Mouse (Mus musculus) limb, embryonic 12.5 days (tissue): Measurements from ENCODE around the gene Ebf4. TPM values are rescaled to one million over a fixed set of nuclear protein-coding genes. Genes with fewer than 3 reads are reported as not detected.
"Not testable (repeated sequence)": the region's sequence is repeated elsewhere in the genome, so short reads cannot be mapped to it uniquely, and the experiment has no call there.

ENCODE experiments used
- ATAC-seq: fragments of 200-750 bp; cut with Nextera tagmentation; 2 replicates; pipeline ENCODE4 v1.8.0; 2017; ENCODE audit warnings: low read depth, moderate TSS enrichment; ENCODE audit not compliant: insufficient number of reproducible peaks, insufficient read depth, low FRiP score, low TSS enrichment
- H3K27ac ChIP-seq: fragments of 300-500 bp; sonication (generic); 2 replicates; pipeline ENCODE4 v1.5.1; 2016; ENCODE audit warnings: mild to moderate bottlenecking, moderate library complexity
- H3K27me3 ChIP-seq: fragments of 300-500 bp; sonication (generic); 2 replicates; pipeline ENCODE4 v1.6.1; 2016; ENCODE audit warnings: mild to moderate bottlenecking, moderate library complexity
- H3K36me3 ChIP-seq: fragments of 300-500 bp; sonication (generic); 2 replicates; pipeline ENCODE4 v1.6.1; 2016; ENCODE audit warnings: mild to moderate bottlenecking, moderate library complexity
- H3K4me1 ChIP-seq: fragments of 300-500 bp; sonication (generic); replicated peaks from 2 replicates; pipeline ENCODE4 v1.6.1; 2016
- H3K4me2 ChIP-seq: fragments of 300-500 bp; sonication (generic); 2 replicates; pipeline ENCODE4 v1.6.1; 2016; ENCODE audit warnings: mild to moderate bottlenecking, moderate library complexity
- H3K4me3 ChIP-seq: fragments of 300-500 bp; sonication (generic); replicated peaks from 2 replicates; pipeline ENCODE4 v1.5.1; 2016; ENCODE audit warnings: mild to moderate bottlenecking
- H3K9ac ChIP-seq: fragments of 300-500 bp; sonication (generic); replicated peaks from 2 replicates; pipeline ENCODE4 v1.6.1; 2016; ENCODE audit warnings: mild to moderate bottlenecking, moderate library complexity
- H3K9me3 ChIP-seq: fragments of 300-500 bp; sonication (generic); 2 replicates; pipeline ENCODE4 v1.6.1; 2016; ENCODE audit warnings: mild to moderate bottlenecking, moderate library complexity
- WGBS: fragments of 180-500 bp; shearing (Covaris S2); methylation state at CpG from one replicate; pipeline ENCODE4 v1.1.7; 2016; 5-methylcytosine and 5-hydroxymethylcytosine counted together
- polyA plus RNA-seq: library from polyadenylated mRNA; unstranded; fragments of >200 nt; fragmentation: Nextera tagmentation; extraction: Ambion mirVana; gene quantifications from 2 replicates; pipeline ENCODE4 v1.2.1, GENCODE M21; 2016

The Ebf4 gene
- polyA plus RNA-seq, 1 experiment from 2014 or later: 3.6 TPM

DNA sequence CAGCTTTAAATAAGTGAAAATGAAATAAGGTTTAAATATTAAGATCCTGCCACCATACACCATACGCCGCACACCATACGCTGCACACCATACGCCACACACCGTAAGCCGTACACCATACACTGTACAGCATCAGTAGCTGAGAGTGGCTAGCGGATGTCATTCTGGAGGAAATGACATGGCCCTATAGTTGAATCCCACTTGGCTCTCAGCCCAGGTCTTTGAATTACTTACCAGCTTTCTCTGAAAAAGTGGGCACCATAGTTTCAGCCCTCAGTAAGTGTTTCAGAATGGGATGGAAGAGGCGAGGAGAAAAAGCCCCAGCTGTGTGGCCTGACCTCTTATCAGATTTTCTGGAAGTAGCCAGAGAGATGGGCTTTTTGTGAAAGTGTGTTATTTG is 58.4 kb downstream of the Ebf4 start:
- Histone ChIP-seq H3K9ac (no peak overlapping the region), H3K27me3 (peaks cover 16% of the 10 kb centered on the region), H3K36me3 (no peaks in the 10 kb centered on the region), H3K4me3 (no peak overlapping the region), H3K27ac (no peak overlapping the region), H3K4me1 (no peaks in the 10 kb centered on the region), H3K9me3 (no peaks in the 10 kb centered on the region), H3K4me2 (no peak overlapping the region)
- WGBS: 92% methylated on average over 8 of the region's 8 CpGs
- no peak for ATAC-seq

- no peak overlapping the region for H3K4me3 ChIP-seq
- H3K4me2 ChIP-seq: no peak overlapping the region
- no peaks in the 10 kb centered on the region for H3K4me1 ChIP-seq
- ATAC-seq: no peak
- H3K27me3 ChIP-seq: peaks cover 21% of the 10 kb centered on the region
- no peaks in the 10 kb centered on the region for H3K36me3 ChIP-seq
- no peak overlapping the region for H3K27ac ChIP-seq
- H3K9me3 ChIP-seq: no peaks in the 10 kb centered on the region
- H3K9ac ChIP-seq: no peak overlapping the region
- whole genome bisulfite sequencing: 74% methylated on average over 3 of the region's 3 CpGs
Measured at GRCm38 (mm10) chr2:130353889-130354288, 58.9 kb downstream of the Ebf4 start.

GRCm38 (mm10) chr2:130357551-130357950 is 62.6 kb downstream of the Ebf4 start:
- Histone ChIP-seq H3K4me2 (no peak overlapping the region), H3K9ac (no peak overlapping the region), H3K27ac (no peak overlapping the region), H3K4me1 (peaks cover 8% of the 10 kb centered on the region; the same call in 1 of the 2 replicates), H3K27me3 (peaks cover 58% of the 10 kb centered on the region), H3K36me3 (no peaks in the 10 kb centered on the region), H3K9me3 (no peaks in the 10 kb centered on the region), H3K4me3 (no peak overlapping the region)
- ATAC-seq: no peak
- WGBS: 95% methylated on average over 5 of the region's 5 CpGs

DNA sequence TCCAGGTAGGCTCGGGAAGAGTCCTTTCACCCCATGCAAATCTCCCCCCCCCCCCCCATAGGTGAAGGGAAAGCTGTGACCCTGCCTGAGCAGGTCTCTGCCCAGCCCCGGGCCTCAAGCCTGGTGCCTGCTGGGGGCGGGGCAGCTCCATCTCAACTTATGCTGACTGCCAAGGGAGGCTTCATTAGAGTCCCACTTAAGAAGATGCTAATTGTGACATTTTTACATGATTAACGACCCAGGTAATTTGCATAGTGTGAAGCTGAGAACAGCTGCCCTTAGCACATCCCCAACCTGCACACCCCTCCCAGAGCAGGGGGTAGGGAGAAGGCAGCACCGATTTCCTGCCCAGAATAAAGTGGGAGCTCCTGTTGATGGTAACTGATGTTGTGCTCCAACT is 63.9 kb downstream of the Ebf4 start:
- H3K27ac ChIP-seq: no peak overlapping the region
- no peaks in the 10 kb centered on the region for H3K9me3 ChIP-seq
- peaks cover 71% of the 10 kb centered on the region for H3K27me3 ChIP-seq
- no peak overlapping the region for H3K4me3 ChIP-seq
- no peaks in the 10 kb centered on the region for H3K36me3 ChIP-seq
- 4% methylated on average over 5 of the region's 5 CpGs for WGBS
- H3K9ac ChIP-seq: no peak overlapping the region
- H3K4me1 ChIP-seq: peaks cover 8% of the 10 kb centered on the region; the same call in 1 of the 2 replicates
- H3K4me2 ChIP-seq: no peak overlapping the region
- no peak for ATAC-seq

DNA sequence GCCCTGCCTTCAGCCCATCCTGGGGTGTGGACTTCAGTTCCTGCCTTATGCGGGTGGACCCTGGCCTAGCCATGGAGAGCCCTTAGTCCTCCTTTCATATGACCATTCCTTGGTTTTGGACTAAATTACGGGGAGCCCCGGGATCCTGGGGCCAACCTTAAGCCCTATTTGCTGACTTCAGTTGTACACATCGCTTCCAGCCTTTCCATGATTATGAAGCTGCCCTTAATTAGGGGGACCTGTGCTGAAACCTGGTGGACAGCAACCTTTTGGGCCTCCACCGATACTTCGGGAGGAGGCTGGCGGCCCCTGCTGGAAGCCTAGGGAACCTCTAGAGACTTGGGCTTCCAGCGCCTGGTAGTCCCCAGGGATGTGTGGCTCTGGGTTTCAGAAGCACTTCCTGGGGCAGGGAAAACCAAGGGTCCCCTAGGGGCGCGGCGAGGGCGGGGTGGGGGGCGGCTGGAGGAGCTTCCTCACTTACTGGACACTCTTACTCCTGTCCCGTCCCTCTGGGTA is 67.6 kb downstream of the Ebf4 start:
- Histone ChIP-seq H3K9ac (no peak overlapping the region), H3K27me3 (peaks cover 96% of the 10 kb centered on the region), H3K4me3 (peak overlapping the region; percentile 20), H3K27ac (no peak overlapping the region), H3K4me1 (peaks cover 14% of the 10 kb centered on the region), H3K36me3 (no peaks in the 10 kb centered on the region), H3K4me2 (peak overlapping the region; percentile 15; the same call in 1 of the 2 replicates), H3K9me3 (no peaks in the 10 kb centered on the region)
- ATAC-seq: no peak
- WGBS: 3% methylated on average over 14 of the region's 14 CpGs

GRCm38 (mm10) chr2:130365211-130366094 is 70.5 kb downstream of the Ebf4 start:
- Histone ChIP-seq H3K4me2 (peak overlapping the region; percentile 65), H3K4me1 (peaks cover 14% of the 10 kb centered on the region), H3K9ac (peak overlapping the region; percentile 53; the same call in 1 of the 2 replicates), H3K9me3 (no peaks in the 10 kb centered on the region), H3K27ac (no peak overlapping the region), H3K27me3 (peaks cover 71% of the 10 kb centered on the region), H3K4me3 (peak overlapping the region; percentile 43), H3K36me3 (no peaks in the 10 kb centered on the region)
- no peak for ATAC-seq
- WGBS: 7% methylated on average over 30 of the region's 30 CpGs

DNA sequence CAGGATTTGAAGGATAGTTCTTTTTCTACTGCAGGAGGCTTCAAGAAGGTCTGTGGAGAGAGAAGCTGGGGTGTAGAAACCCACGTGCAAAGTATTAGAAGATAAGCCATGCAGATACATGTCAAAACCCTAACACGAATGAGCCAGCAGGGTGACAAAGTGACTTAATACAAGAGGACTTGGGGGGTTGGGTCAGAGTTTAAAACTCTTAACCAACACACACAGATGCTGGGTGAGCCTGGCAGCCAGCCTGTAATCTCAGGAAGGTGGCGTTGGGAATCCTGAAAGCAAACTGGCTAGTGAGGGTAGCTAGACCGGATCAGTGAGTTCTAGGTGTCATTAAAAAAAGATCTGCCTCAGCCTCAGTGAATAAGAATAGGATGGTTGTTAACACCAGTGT is 72.4 kb downstream of the Ebf4 start:
- Histone ChIP-seq H3K27me3 (peaks cover 52% of the 10 kb centered on the region), H3K9ac (no peak overlapping the region), H3K9me3 (no peaks in the 10 kb centered on the region), H3K27ac (no peak overlapping the region), H3K4me2 (no peak overlapping the region), H3K4me1 (peaks cover 6% of the 10 kb centered on the region), H3K4me3 (no peak overlapping the region), H3K36me3 (no peaks in the 10 kb centered on the region)
- ATAC-seq: no peak
- 76% methylated on average over 4 of the region's 4 CpGs for WGBS

GRCm38 (mm10) chr2:130373026-130373425 is 78.1 kb downstream of the Ebf4 start:
- H3K9me3 ChIP-seq, H3K9ac ChIP-seq, H3K27ac ChIP-seq, H3K4me1 ChIP-seq, H3K36me3 ChIP-seq, H3K4me2 ChIP-seq, H3K4me3 ChIP-seq, ATAC-seq, H3K27me3 ChIP-seq: not testable (repeated sequence)
- WGBS: 15% methylated on average over 1 of the region's 1 CpGs

DNA sequence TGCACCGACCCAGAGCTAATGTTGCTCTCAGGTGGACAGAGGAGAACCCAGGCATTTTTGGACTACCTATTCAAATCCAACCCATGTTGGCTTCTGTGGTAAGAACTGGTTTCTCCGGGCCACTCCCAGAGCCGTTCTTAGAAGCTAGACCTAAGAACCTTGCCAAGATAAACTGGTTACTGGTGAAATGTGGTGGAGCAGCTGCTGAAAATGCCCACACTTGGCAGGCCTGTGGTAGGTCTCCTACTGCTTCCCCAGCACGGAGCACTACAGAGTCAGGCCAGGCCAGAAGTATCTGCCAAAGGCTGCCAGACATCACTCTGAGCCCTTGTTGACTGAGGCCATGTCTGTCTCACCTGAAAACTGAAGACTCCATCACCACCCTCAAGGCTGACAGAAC is 80.0 kb downstream of the Ebf4 start:
- Histone ChIP-seq H3K36me3 (no peaks in the 10 kb centered on the region), H3K4me3 (no peak overlapping the region), H3K9me3 (no peaks in the 10 kb centered on the region), H3K27ac (no peak overlapping the region), H3K27me3 (peaks cover 4% of the 10 kb centered on the region; the same call in 1 of the 2 replicates), H3K9ac (no peak overlapping the region), H3K4me1 (no peaks in the 10 kb centered on the region), H3K4me2 (no peak overlapping the region)
- 81% methylated on average over 4 of the region's 4 CpGs for WGBS
- ATAC-seq: no peak

DNA sequence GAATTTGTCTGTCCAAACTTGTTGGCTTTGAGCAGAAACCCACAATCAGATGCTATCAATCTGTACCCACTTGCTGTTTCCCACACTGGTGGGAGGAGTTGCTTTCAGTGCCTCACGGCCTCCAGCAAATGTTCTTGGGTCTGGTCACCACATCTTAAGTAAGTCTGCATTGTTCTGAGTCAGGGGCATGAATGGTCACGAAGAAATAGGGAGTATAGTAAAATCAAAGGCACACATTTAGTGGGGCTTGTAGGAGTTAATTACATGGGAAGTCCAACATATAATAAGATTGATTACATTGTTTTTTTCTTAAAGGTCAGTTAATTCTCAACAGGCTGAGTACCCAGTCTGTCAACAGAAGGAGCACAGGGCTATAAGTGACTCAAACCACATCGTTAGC is 88.2 kb downstream of the Ebf4 start:
- no peak overlapping the region for H3K4me2 ChIP-seq
- H3K36me3 ChIP-seq: no peaks in the 10 kb centered on the region
- H3K27ac ChIP-seq: no peak overlapping the region
- ATAC-seq: no peak
- no peaks in the 10 kb centered on the region for H3K27me3 ChIP-seq
- H3K4me1 ChIP-seq: no peaks in the 10 kb centered on the region; the same call in 1 of the 2 replicates
- H3K4me3 ChIP-seq: no peak overlapping the region
- no peak overlapping the region for H3K9ac ChIP-seq
- 45% methylated on average over 3 of the region's 3 CpGs for WGBS
- 0 out of 2 replicates have a peak, but pooled peaks cover 4% of the 10 kb centered on the region for H3K9me3 ChIP-seq

GRCm38 (mm10) chr2:130383895-130384294 is 88.9 kb downstream of the Ebf4 start:
- Histone ChIP-seq H3K9me3 (0 out of 2 replicates have a peak, but pooled peaks cover 4% of the 10 kb centered on the region), H3K4me3 (no peak overlapping the region), H3K36me3 (0 out of 2 replicates have a peak, but pooled peaks cover under 1% of the 10 kb centered on the region), H3K4me2 (no peak overlapping the region), H3K9ac (no peak overlapping the region), H3K27ac (no peak overlapping the region), H3K27me3 (no peaks in the 10 kb centered on the region), H3K4me1 (no peaks in the 10 kb centered on the region; the same call in 1 of the 2 replicates)
- ATAC-seq: no peak
- 74% methylated on average over 6 of the region's 6 CpGs for WGBS
